Mouse (Mus musculus): ENCODE data around the gene Wdr93.

GRCm38 (mm10) chr7:79736511-79736910 is 6.5 kb upstream of the Wdr93 start:
- TF ChIP-seq CTCF (IDR thresholded peaks at IDR 0.05; ENCODE audit: insufficient read depth, low read length) (no peak), POLR2A (IDR thresholded peaks at IDR 0.05; ENCODE audit: borderline replicate concordance, extremely low read depth, low read depth, low read length) (no peak)

Measured in lung, adult 2 months (tissue).